Mouse (Mus musculus) urinary bladder, adult 2 months (tissue): ENCODE data around the gene Hspa1b. TPM values are rescaled to one million over a fixed set of nuclear protein-coding genes. Genes with fewer than 3 reads are reported as not detected.
A peak's percentile ranks its signal among the peaks of the same experiment; 100 is the strongest.

Source experiments
- DNase-seq: peaks from one replicate; pipeline ENCODE4 v3.0.0; 2022; ENCODE audit warnings: low spot score
- polyA plus RNA-seq: library from polyadenylated mRNA; depleted of rRNA; stranded (reverse); fragments of >200 nt; gene quantifications from 2 replicates; pipeline ENCODE4 v1.2.3, GENCODE M21; 2012; rRNA removed

Gene Hspa1b
- polyA plus RNA-seq, 1 experiment, result 100 TPM

DNA sequence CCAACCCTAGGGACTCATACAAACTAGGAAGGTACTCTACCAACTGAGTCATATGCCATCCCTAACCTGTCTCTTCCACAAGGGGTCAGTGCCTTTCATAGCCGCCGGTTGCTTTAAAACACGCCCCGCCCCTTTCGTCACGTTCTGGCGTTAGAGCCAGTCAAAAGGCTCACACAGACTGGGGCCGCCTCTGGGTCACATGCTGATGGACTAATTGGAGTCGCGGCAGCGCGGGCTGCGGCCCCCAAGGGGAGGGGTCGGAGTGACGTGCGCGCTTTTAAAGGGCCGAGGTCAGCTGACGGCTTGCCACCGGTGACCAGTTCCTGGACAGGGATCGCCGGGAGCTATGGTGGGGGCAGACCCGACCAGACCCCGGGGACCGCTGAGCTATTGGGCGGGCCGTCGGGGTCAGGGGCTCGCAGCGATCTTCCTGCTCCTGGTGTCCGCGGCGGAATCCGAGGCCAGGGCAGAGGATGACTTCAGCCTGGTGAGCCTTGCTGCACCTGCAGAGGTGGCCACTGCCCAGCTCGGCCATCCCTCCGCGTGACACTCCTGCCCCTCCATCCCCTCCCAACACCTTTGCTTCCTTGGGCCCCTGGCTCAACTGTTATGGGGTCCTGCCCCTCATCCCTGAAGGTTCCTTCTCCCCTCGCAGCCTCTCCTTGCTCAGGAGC lies 27.8 kb downstream of the Hspa1b start, which contains the start of gene Neu1:
Neu1 (plus strand) TSS at position 193 of the 674 bp plus-strand sequence.
- peak; percentile 86 for DNase-seq

DNA sequence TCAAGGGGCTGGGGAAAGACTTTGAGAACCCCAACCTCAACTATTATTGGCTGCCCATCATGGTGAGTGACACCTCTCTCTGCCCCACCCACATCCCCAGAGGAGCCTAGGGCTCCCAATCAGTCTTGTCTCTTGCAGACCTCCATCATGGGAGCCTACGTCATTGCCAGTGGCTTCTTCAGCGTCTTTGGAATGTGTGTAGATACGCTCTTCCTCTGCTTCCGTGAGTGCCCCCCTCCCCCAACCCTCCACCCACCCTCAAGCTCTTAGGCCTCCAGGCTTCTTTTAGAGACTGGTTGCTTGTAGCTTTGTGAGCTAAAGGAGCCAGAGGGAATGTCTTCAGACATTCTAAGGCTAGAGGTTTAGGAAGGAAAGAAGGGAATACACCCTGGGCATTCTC lies 30.2 kb downstream of the Hspa1b start:
- DNase-seq, result no peak

DNA sequence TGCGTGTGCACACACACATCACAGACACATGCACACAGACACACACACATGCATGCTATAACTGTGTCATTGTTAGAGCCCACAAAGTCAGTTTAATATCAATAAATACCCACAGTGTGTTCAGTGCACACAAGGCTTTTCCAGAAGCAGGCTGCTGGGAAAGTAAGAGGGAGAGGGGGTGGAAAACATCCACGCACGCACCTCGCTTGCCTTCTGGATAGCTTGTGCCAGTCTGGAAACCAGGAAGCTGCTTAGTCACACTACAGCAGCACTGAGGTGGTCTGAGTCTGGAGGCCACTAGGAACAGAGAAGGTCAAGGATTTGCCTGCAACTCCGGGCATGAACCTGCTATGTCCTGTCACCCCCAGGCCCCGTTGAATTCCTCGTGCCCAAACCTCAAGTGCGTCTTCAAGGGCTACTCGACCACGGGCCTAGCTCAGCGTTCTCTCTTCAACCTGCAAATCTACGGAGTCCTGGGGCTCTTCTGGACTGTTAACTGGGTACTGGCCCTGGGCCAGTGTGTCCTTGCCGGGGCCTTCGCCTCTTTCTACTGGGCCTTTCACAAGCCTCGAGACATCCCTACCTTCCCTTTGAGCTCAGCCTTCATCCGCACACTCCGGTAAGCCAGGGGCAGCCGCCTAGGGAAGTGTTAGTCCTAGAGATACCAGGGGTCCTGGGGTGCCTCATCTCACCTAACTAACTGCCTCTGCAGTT lies 31.6 kb downstream of the Hspa1b start:
- no peak for DNase-seq

DNA sequence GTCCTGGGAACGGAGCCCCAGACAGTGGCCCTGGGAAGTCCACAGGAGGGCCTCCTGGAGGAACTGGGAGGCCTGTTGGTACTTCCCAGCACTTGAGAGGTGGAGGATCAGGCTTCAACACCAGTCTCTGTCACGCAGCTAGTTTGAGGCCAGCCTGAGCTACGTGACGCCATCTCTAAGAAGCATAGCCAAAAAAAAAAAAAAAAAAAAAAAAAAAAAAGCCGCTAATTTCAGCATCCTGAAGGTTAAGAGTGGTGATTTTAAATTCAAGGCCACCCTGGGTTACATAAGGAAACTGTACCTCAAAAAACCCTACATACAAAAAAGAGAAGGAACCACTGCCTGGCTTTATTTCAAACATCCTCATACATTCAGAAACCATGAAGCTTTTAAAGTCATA lies 34.8 kb downstream of the Hspa1b start:
- no peak for DNase-seq

DNA sequence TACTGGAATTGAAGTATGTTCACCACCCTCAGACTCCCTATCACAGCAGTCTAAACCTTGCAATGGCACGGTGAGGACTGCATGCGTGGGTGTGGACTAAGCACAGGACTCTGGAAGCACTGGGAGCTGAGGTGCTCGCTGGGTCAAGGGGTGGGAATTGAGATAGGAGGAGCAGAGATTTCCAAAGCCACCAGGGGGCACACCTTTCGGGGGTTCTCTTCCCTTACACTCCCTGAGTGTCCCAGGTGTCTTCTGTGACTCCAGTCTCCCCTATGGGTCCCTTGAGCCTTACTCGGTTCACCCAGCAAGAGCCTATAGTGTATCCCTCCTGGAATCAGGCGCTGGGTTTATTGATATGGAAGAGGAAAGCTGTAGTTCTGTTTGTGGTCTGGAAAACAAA lies 36.1 kb downstream of the Hspa1b start:
- no peak for DNase-seq

DNA sequence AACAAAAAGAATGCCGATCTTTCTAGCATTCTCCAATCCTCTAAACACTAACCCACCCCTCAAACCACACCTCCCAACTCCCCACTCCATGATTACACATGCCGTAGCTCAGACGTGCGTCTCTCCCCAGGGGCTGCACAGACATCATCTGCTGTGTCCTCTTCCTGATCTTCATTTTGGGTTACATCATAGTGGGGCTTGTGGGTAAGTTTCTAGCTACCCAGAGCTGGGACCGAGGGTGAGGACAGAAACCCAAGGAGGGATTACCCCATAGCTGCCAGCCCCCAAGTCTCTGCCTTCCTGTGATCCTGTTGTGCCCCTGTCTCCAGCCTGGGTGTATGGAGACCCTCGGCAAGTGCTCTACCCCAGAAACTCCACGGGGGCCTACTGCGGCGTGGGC lies 41.9 kb downstream of the Hspa1b start:
- DNase-seq, result no peak

DNA sequence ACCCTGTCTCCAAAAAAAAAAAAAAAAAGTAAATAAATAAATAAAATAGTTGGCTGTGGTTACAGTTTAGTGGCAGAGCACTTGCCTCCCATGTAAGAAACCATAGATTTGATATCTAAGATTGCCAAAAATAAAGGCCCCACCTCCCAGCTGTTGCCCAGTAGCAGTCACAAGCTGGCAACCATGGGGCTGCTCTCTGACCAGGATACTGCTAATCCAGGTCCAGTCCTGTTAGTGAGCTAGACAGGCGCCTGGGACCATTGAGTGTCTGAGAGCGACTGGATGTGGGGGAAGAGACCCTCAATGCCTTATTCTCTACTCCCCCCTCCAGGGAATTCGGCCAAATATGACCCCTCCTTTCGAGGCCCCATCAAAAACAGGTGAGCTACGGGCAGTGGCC lies 42.7 kb downstream of the Hspa1b start:
- DNase-seq, result no peak

DNA sequence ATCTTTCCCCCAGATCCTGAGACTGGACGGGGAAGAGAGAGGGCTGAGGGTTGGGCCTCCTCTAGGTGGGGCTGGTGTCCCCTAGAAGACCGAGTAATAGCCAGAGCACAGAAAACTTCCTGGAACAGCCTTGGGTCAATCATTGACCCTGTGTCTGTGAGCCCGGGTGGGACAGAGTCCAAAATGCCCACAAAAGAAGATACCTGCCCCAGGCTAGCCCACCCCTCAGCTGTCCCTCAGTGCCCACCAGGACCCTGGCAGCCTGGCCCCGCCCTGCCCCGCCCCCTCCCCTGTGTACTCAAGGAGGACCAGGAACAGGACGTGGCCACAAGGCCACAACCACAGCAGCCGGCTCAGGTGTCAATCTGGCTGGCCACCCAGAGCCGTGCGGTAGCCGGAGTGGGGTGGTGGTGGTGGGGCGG lies 43.6 kb downstream of the Hspa1b start:
- no peak for DNase-seq

DNA sequence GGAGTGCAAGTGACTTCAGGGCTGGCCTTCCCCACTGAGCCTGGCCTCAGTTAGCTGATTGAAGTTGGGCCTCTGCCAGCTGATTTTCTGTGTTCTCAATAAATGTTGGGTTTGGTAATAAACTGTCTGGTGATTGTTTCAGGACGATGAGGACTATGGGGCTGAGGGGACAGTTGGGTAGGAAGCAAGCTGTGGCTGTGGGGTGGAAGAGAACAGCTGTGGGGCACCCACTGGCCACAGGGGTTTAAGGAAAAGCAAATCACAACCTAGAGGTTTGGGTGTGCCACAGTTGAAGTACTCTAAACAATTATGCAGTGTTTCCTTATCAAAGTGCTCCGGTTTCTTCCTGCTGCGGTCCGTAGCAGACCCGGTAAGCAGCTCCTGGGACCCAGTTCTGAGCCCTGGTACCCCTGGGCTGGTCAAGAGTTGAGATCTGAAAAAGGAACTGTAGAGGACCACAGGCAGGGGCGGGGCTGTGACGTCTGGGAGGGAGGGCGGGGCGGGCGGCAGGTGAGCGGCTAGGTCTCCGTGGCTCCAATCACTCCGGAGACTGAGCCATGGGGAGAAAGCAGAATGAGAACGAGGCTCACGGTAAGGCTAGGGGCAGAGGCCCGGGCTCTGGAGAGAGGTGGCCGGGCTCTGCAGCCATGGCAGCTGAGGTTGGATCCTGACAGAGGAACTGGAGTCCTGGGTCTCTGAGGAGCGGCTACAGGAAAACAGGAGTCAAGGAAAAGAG lies 44.9 kb downstream of the Hspa1b start, which contains the start of gene Slc44a4:
Slc44a4 (plus strand) TSS at position 537 of the 736 bp plus-strand sequence.
- DNase-seq, result no peak

DNA sequence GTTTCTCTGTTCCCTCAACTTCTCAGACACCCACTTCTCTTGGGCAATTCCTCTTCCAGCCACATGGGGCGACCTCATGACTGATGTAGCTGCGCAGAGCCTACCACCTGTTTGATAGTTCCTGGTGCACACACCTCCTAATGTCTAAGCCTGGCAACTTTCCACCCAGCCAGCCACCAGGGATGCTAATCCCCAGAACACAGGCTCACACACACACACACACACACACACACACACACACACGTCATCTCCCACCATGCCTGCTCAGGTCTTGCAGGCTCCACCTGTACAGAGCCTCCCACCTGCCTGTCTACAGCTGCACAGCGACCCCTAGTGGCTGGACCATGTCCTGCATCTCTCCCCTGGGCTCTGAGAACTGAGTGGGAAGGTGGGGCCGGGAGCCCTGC lies 47.1 kb downstream of the Hspa1b start:
- DNase-seq, result peak; percentile 75

DNA sequence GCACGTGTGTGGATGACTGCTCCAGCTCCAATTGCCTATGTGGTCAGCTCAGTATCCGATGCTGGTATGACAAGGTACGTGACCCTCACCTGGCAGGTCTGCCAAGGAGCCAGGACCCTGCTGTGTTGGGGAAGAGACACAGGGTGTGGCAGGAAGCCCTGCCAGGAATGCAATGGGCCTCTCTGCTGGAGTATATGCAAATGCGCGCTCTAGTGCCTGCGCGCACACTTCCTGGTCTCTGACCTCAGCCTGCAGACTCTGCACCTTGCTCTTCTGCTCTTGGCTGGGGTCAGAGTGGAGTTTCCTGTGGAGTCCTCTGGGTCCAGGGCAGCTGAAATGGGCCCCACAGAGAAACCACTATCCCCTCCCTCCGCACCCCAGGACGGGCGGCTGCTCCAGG lies 48.1 kb downstream of the Hspa1b start:
- DNase-seq, result no peak

Other genes with a start within 250 kb of the Hspa1b start
- gene C4b, start 215.4 kb downstream of the Hspa1b start, polyA plus RNA-seq, result 55.7 and 73.2 TPM in 2 replicates
- gene Cyp21a1, start 154.7 kb downstream of the Hspa1b start, polyA plus RNA-seq, result not detected in 2 replicates
- 37.0 and 47.5 TPM in 2 replicates for gene Stk19, start 122.3 kb downstream of the Hspa1b start, polyA plus RNA-seq
- 32.3 and 45.6 TPM in 2 replicates for gene Dxo, start 122.2 kb downstream of the Hspa1b start, polyA plus RNA-seq
- gene Skiv2l, start 109.0 kb downstream of the Hspa1b start, polyA plus RNA-seq, result 50.3 and 58.0 TPM in 2 replicates
- 50.4 and 50.6 TPM in 2 replicates for gene Nelfe, start 108.8 kb downstream of the Hspa1b start, polyA plus RNA-seq
- 35.7 and 41.6 TPM in 2 replicates for gene Cfb, start 96.7 kb downstream of the Hspa1b start, polyA plus RNA-seq
- 6.6 and 8.5 TPM in 2 replicates for gene Zbtb12, start 79.8 kb downstream of the Hspa1b start, polyA plus RNA-seq
- gene Gm20547, start 77.2 kb downstream of the Hspa1b start, polyA plus RNA-seq, result 0.04 TPM in 1 of 2 replicates, not detected in the other
- gene C2, start 61.0 kb downstream of the Hspa1b start, polyA plus RNA-seq, result 43.0 and 45.6 TPM in 2 replicates
- gene Ehmt2, start 60.8 kb downstream of the Hspa1b start, polyA plus RNA-seq, result 124 and 129 TPM in 2 replicates
- 4.5 and 5.1 TPM in 2 replicates for gene Slc44a4, start 44.8 kb downstream of the Hspa1b start, polyA plus RNA-seq
- gene Neu1, start 28.0 kb downstream of the Hspa1b start, polyA plus RNA-seq, result 27.9 and 32.0 TPM in 2 replicates
- gene Gm20481, start 10.7 kb upstream of the Hspa1b start, polyA plus RNA-seq, result not detected in 2 replicates
- 52.7 and 54.4 TPM in 2 replicates for gene Hspa1a, start 12.9 kb upstream of the Hspa1b start, polyA plus RNA-seq
- gene Hspa1l, start 13.5 kb upstream of the Hspa1b start, polyA plus RNA-seq, result 0.47 and 0.54 TPM in 2 replicates
- 47.8 and 58.4 TPM in 2 replicates for gene Lsm2, start 22.6 kb upstream of the Hspa1b start, polyA plus RNA-seq
- gene Vars, start 41.7 kb upstream of the Hspa1b start, polyA plus RNA-seq, result 49.8 and 53.0 TPM in 2 replicates
- 5.2 and 6.1 TPM in 2 replicates for gene Vwa7, start 57.3 kb upstream of the Hspa1b start, polyA plus RNA-seq
- 0.77 and 0.81 TPM in 2 replicates for gene Sapcd1, start 68.8 kb upstream of the Hspa1b start, polyA plus RNA-seq
- gene Msh5, start 87.5 kb upstream of the Hspa1b start, polyA plus RNA-seq, result 1.2 and 1.4 TPM in 2 replicates
- gene Clic1, start 90.7 kb upstream of the Hspa1b start, polyA plus RNA-seq, result 149 and 191 TPM in 2 replicates
- 60.5 and 68.6 TPM in 2 replicates for gene Ddah2, start 99.8 kb upstream of the Hspa1b start, polyA plus RNA-seq
- 0.26 and 0.37 TPM in 2 replicates for gene Ly6g6c, start 106.2 kb upstream of the Hspa1b start, polyA plus RNA-seq
- gene Mpig6b, start 106.9 kb upstream of the Hspa1b start, polyA plus RNA-seq, result 0.44 and 0.48 TPM in 2 replicates
- 9.5 and 12.9 TPM in 2 replicates for gene Ly6g6e, start 117.7 kb upstream of the Hspa1b start, polyA plus RNA-seq
- 5.4 and 5.8 TPM in 2 replicates for gene Ly6g6d, start 118.8 kb upstream of the Hspa1b start, polyA plus RNA-seq
- gene Ly6g6f, start 126.4 kb upstream of the Hspa1b start, polyA plus RNA-seq, result 0.15 TPM in 1 of 2 replicates, not detected in the other
- gene Abhd16a, start 130.0 kb upstream of the Hspa1b start, polyA plus RNA-seq, result 104 and 114 TPM in 2 replicates
- gene Ly6g5c, start 149.0 kb upstream of the Hspa1b start, polyA plus RNA-seq, result not detected in 2 replicates
- 1.0 and 1.2 TPM in 2 replicates for gene Ly6g5b, start 156.2 kb upstream of the Hspa1b start, polyA plus RNA-seq
- gene Gpank1, start 162.2 kb upstream of the Hspa1b start, polyA plus RNA-seq, result 16.2 and 19.3 TPM in 2 replicates
- 116 and 122 TPM in 2 replicates for gene Csnk2b, start 162.8 kb upstream of the Hspa1b start, polyA plus RNA-seq
- gene D17H6S53E, start 167.1 kb upstream of the Hspa1b start, polyA plus RNA-seq, result 10.2 and 12.6 TPM in 2 replicates
- 0.22 and 0.29 TPM in 2 replicates for gene Apom, start 172.8 kb upstream of the Hspa1b start, polyA plus RNA-seq
- gene Bag6, start 175.9 kb upstream of the Hspa1b start, polyA plus RNA-seq, result 130 and 136 TPM in 2 replicates
- 170 and 213 TPM in 2 replicates for gene Prrc2a, start 205.7 kb upstream of the Hspa1b start, polyA plus RNA-seq
- 11.2 and 13.3 TPM in 2 replicates for gene Aif1, start 216.8 kb upstream of the Hspa1b start, polyA plus RNA-seq
- gene Lst1, start 229.2 kb upstream of the Hspa1b start, polyA plus RNA-seq, result 20.4 and 23.0 TPM in 2 replicates
- 2.6 and 3.5 TPM in 2 replicates for gene Ltb, start 235.2 kb upstream of the Hspa1b start, polyA plus RNA-seq
- gene Tnf, start 242.8 kb upstream of the Hspa1b start, polyA plus RNA-seq, result 0.55 and 0.83 TPM in 2 replicates
- gene Lta, start 246.1 kb upstream of the Hspa1b start, polyA plus RNA-seq, result 0.29 and 0.43 TPM in 2 replicates